Mouse (Mus musculus): ENCODE results near the gene Lce3b. TPM values are rescaled to one million over a fixed set of nuclear protein-coding genes. Genes with fewer than 3 reads are reported as not detected.

Gene Lce3b
- polyA plus RNA-seq (2012; rRNA removed) = 78.3 and 161 TPM in 2 replicates

DNA sequence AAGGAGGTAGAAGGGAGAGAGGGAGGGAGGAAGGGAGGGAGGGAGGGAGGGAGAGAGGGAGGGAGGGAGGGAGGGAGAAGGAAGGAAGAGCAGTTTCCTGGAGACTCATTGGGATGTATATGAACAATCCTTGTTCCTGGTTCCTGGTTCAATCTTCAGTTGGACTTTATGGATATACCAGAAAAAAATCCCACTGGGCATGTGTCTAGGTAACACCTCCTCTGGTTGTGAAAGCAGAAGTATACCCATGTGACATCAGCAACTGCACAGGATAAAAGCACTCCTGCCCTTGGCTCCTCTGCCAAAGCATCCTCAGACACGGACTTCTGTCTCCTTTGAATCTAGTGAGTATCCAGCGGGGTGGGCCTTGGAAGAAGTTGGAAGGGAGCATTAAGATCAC, at the start of gene Lce3b:
TSS of gene Lce3b (plus strand) at position 301 of the 400 bp plus-strand sequence.

DNA sequence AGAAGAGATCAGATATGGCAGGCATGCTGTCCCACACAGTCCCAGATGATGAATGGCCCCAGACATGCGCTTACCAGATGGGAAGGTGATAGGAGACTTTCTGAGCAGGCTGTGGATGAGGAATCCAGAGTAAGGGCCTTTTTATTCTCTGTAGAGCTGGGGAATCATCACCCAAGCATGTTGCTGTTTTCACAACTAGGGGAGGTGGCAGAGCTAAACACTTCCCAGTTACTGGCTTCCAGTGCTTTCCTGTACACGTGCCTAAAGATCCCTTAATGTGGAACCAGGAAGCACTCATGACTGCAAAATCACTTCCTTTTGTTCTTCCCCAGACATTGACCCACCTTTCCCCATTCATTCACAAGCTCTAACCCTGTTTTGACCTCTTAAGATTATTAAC, 6.6 kb upstream of the Lce3b start, which contains the start of gene Lce3a:
TSS of gene Lce3a (minus strand) at position 101 of the 400 bp plus-strand sequence.

DNA sequence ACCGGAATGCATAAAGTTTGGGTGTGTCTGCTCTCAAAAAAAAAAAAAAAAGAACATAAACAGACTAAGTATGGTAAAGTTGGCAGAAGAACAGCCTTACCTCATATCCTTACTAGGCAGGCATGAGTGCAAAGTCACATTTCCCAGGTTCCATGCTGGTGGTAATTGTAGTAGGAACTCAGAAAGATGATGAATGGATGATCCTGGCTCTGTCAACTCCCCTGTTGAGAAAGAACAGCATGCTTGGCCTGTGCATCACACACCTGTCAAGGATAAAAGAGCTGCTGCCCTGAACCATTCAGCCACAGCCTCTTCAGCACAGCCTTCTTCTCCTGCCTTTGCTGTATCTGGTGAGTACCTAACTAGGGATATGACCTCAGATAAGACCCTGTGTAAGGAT, 11.4 kb downstream of the Lce3b start, which contains the start of gene Lce3c:
TSS of gene Lce3c (plus strand) at position 301 of the 400 bp plus-strand sequence.

DNA sequence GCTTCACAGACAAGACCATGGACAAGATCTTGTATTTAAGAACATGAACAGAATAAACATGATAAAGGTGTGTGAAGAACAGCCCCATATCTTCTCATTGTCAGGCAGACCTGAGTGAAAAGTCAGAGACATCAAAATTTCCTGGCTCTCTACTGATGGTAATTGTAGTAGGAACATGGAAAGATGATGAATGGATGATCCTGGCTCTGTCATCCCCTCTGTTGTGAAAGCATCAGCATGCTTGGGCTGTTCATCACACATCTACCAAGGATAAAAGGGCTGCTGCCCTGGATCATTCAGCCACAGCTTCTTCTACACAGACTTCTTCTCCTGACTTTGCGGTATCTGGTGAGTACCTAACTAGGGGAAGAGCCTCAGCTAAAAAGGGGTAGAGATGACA, 24.3 kb downstream of the Lce3b start, which contains the start of gene Lce3d:
TSS of gene Lce3d (plus strand) at position 301 of the 400 bp plus-strand sequence.

DNA sequence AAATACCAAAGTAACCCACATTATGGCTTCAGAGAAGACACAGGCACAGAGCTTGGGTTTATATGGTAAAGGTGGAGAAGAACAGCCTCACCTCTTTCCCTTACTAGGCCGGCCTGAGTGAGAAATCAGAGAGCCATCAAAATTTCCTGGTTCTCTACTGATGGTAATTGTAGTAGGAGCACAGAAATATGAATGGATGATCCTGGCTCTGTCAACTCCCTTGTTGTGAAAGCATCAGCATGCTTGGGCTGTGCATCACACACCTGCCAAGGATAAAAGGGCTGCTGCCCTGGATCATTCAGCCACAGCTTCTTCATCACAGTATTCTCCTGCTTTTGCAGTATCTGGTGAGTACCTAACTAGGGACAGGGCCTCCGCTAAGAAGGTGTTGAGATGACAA, 34.0 kb downstream of the Lce3b start, which contains the start of gene Lce3e:
TSS of gene Lce3e (plus strand) at position 301 of the 400 bp plus-strand sequence.

Other genes with a start within 250 kb of the Lce3b start
- gene Lce1d, start 245.8 kb upstream of the Lce3b start, polyA plus RNA-seq (2012; rRNA removed) = 105 and 245 TPM in 2 replicates
- 50.9 and 159 TPM in 2 replicates for gene Lce1e, start 223.9 kb upstream of the Lce3b start, polyA plus RNA-seq (2012; rRNA removed)
- gene Lce1f, start 212.6 kb upstream of the Lce3b start, polyA plus RNA-seq (2012; rRNA removed) = 83.4 and 310 TPM in 2 replicates
- gene Gm38119, start 193.9 kb upstream of the Lce3b start, polyA plus RNA-seq (2012; rRNA removed) = 0.45 and 1.1 TPM in 2 replicates
- gene Lce1g, start 180.6 kb upstream of the Lce3b start, polyA plus RNA-seq (2012; rRNA removed) = 41.5 and 134 TPM in 2 replicates
- gene Lce1h, start 167.9 kb upstream of the Lce3b start, polyA plus RNA-seq (2012; rRNA removed) = 63.4 and 161 TPM in 2 replicates
- gene Lce1i, start 154.1 kb upstream of the Lce3b start, polyA plus RNA-seq (2012; rRNA removed) = 70.5 and 204 TPM in 2 replicates
- 58.0 and 193 TPM in 2 replicates for gene Lce1j, start 142.5 kb upstream of the Lce3b start, polyA plus RNA-seq (2012; rRNA removed)
- 34.9 and 89.6 TPM in 2 replicates for gene Lce1k, start 125.1 kb upstream of the Lce3b start, polyA plus RNA-seq (2012; rRNA removed)
- gene Kprp, start 105.7 kb upstream of the Lce3b start, polyA plus RNA-seq (2012; rRNA removed) = 21.1 and 65.4 TPM in 2 replicates
- gene Lce1l, start 81.7 kb upstream of the Lce3b start, polyA plus RNA-seq (2012; rRNA removed) = 33.4 and 88.8 TPM in 2 replicates
- 17.7 and 52.2 TPM in 2 replicates for gene 2310050C09Rik, start 62.8 kb upstream of the Lce3b start, polyA plus RNA-seq (2012; rRNA removed)
- gene Lce3a, start 6.7 kb upstream of the Lce3b start, polyA plus RNA-seq (2012; rRNA removed) = 68.7 and 136 TPM in 2 replicates
- gene Lce3c, start 11.5 kb downstream of the Lce3b start, polyA plus RNA-seq (2012; rRNA removed) = 184 and 421 TPM in 2 replicates
- gene Lce3d, start 24.4 kb downstream of the Lce3b start, polyA plus RNA-seq (2012; rRNA removed) = 26.4 and 44.7 TPM in 2 replicates
- 54.0 and 187 TPM in 2 replicates for gene Lce3e, start 34.1 kb downstream of the Lce3b start, polyA plus RNA-seq (2012; rRNA removed)
- 126 and 354 TPM in 2 replicates for gene Lce3f, start 59.2 kb downstream of the Lce3b start, polyA plus RNA-seq (2012; rRNA removed)
- 169 and 538 TPM in 2 replicates for gene Crct1, start 82.7 kb downstream of the Lce3b start, polyA plus RNA-seq (2012; rRNA removed)
- 17.4 and 162 TPM in 2 replicates for gene Lce1m, start 86.1 kb downstream of the Lce3b start, polyA plus RNA-seq (2012; rRNA removed)
- gene Gm4858, start 135.8 kb downstream of the Lce3b start, polyA plus RNA-seq (2012; rRNA removed) = not detected in 2 replicates
- gene Crnn, start 211.8 kb downstream of the Lce3b start, polyA plus RNA-seq (2012; rRNA removed) = not detected in 2 replicates